Mouse (Mus musculus): ENCODE data around the gene Glipr1. TPM values are rescaled to one million over a fixed set of nuclear protein-coding genes. Genes with fewer than 3 reads are reported as not detected.

Gene Glipr1
- polyA plus RNA-seq, 1 experiment from 2014 or later: 1.3 TPM

DNA sequence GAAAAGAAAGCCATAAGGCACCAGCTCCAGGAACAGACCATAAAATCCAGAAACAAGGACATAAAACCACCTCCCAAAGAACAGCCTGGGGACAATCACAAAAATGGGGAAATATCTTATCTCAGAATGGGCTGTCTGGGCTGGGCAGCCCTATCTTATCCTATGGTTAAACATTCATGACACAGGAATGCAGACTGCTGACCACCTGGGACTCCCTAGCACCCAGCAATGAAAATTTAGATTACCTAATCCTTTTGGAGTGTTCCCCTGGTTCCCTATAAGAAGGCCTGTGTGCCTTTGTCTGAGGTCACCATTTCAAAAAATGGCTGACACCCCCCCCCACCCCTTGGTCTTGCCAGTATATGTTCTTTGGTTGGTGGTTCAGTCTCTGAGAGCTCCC lies 4.8 kb downstream of the Glipr1 start:
- H3K9ac ChIP-seq: no peak overlapping the region
- no peak for ATAC-seq (ENCODE audit: insufficient number of reproducible peaks, insufficient read depth, low FRiP score, low TSS enrichment, low read depth)
- peaks cover 6% of the 10 kb centered on the region; the same call in 1 of the 2 replicates for H3K4me1 ChIP-seq
- H3K9me3 ChIP-seq: no peaks in the 10 kb centered on the region
- H3K4me3 ChIP-seq: no peak overlapping the region
- H3K27ac ChIP-seq: no peak overlapping the region
- no peaks in the 10 kb centered on the region for H3K27me3 ChIP-seq
- H3K4me2 ChIP-seq: no peak overlapping the region
- H3K36me3 ChIP-seq: no peaks in the 10 kb centered on the region

DNA sequence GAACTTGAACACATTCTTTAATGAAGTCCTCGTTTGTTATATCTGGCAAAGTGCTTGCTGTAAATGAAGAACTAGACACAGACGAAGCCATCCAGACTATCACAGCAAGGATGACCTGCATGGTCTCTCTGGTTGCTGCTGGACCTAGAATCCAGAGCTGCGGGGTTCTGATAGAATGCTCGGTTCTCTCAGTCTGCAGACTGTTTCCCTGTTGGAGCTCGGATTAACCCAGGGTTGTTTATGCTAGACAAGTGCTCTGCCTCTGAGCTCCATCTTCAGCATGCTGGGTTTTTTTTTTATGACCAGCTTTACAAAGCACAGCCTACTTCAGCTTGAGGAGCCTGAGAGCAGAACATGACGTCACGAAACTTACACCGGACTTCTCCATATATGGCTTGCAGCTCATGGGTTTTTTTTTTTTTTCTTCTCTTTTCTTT lies 5.5 kb downstream of the Glipr1 start:
- H3K4me2 ChIP-seq: no peak overlapping the region
- WGBS: 78% methylated on average over 8 of the region's 8 CpGs
- no peaks in the 10 kb centered on the region for H3K9me3 ChIP-seq
- H3K27ac ChIP-seq: no peak overlapping the region
- H3K4me3 ChIP-seq: no peak overlapping the region
- peaks cover 6% of the 10 kb centered on the region; the same call in 1 of the 2 replicates for H3K4me1 ChIP-seq
- H3K27me3 ChIP-seq: no peaks in the 10 kb centered on the region
- ATAC-seq (ENCODE audit: insufficient number of reproducible peaks, insufficient read depth, low FRiP score, low TSS enrichment, low read depth): no peak
- H3K9ac ChIP-seq: no peak overlapping the region
- no peaks in the 10 kb centered on the region for H3K36me3 ChIP-seq

GRCm38 (mm10) chr10:111996549-111996904 lies 5.9 kb downstream of the Glipr1 start:
- H3K27me3 ChIP-seq: no peaks in the 10 kb centered on the region
- H3K4me2 ChIP-seq: no peak overlapping the region
- H3K9me3 ChIP-seq: no peaks in the 10 kb centered on the region
- 84% methylated on average over 7 of the region's 7 CpGs for WGBS
- H3K4me3 ChIP-seq: no peak overlapping the region
- H3K9ac ChIP-seq: no peak overlapping the region
- H3K36me3 ChIP-seq: no peaks in the 10 kb centered on the region
- peaks cover 6% of the 10 kb centered on the region; the same call in 1 of the 2 replicates for H3K4me1 ChIP-seq
- ATAC-seq (ENCODE audit: insufficient number of reproducible peaks, insufficient read depth, low FRiP score, low TSS enrichment, low read depth): no peak
- H3K27ac ChIP-seq: no peak overlapping the region

DNA sequence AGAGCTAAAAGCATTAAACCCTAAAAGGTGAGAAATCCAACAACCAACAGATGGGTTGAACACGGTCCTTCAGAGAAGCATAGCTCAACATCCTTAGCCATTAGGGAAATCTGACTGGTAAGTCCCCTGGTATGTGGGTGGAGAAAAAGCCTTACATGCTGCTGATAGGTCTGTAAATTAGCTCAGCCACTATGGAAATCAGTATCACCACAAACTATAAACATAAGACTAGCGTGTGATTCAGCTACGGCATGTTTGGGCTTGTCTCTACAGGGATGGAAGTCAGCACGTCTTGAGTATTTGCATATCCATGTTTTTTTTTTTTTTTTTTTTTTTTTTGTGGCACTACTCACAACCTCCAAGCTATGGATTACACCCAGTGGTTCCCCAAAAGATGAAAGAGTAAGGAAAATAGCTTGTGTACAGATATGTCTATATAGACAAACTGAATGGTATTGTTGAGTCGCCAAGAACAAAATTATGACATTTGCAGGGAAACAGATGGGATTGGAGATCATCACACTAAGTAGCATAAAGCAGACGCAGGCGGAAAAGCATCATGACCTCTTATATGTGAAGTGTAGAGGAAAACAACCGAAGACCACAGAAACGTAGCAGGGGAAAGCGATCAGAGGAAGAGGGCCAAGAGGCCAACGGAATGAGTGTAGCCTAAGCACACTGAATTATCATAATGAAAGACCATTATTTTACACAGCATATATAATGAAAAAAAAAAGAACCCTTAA lies 6.5 kb downstream of the Glipr1 start:
- H3K4me3 ChIP-seq: no peak overlapping the region
- peaks cover 6% of the 10 kb centered on the region; the same call in 1 of the 2 replicates for H3K4me1 ChIP-seq
- H3K9me3 ChIP-seq: no peaks in the 10 kb centered on the region
- H3K27ac ChIP-seq: no peak overlapping the region
- H3K9ac ChIP-seq: no peak overlapping the region
- no peaks in the 10 kb centered on the region for H3K27me3 ChIP-seq
- H3K36me3 ChIP-seq: no peaks in the 10 kb centered on the region
- H3K4me2 ChIP-seq: no peak overlapping the region
- WGBS: 86% methylated on average over 11 of the region's 11 CpGs
- ATAC-seq (ENCODE audit: insufficient number of reproducible peaks, insufficient read depth, low FRiP score, low TSS enrichment, low read depth): no peak

DNA sequence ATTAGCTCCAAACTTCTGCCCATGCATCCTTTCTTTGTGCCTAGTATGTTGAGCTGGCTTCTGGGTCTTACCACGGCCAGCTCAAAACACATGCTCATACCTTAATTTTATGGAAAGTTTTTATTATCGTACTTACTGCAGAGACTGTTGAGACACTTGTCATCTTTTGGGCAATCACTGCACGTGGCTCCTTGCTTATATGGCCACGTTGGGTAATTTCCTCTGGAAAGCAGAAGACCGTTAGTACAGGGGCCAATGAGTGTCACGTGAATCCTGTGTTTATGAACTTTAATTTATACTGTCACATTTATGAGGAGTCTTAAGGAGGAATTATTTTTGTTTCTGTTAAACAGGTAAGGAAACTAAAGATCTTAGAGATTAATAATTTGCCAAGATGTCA lies 16.0 kb downstream of the Glipr1 start:
- Histone ChIP-seq H3K4me1 (no peaks in the 10 kb centered on the region), H3K9me3 (no peaks in the 10 kb centered on the region), H3K9ac (no peak overlapping the region), H3K4me3 (no peak overlapping the region), H3K27me3 (no peaks in the 10 kb centered on the region), H3K27ac (no peak overlapping the region), H3K36me3 (peaks cover 50% of the 10 kb centered on the region), H3K4me2 (no peak overlapping the region)
- ATAC-seq (ENCODE audit: insufficient number of reproducible peaks, insufficient read depth, low FRiP score, low TSS enrichment, low read depth): no peak
- WGBS: 93% methylated on average over 6 of the region's 6 CpGs

DNA sequence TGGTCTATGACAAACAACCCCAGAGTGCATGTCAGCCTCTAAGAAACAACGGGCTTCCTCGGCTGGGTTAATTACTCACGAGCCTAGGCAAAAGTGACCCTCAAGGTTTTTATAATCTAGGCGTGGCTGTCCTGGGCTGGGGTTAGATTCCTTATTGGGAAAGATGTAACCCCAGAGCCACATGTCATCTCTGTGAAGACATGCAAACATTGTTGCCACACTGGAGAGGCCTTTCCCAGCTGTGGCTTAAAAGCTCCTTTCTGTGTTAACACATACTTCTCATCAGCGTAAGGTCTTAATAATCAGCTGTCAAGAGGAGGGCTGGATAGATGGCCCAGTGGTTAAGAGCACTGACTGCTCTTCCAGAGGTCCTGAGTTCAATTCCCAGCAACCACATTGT lies 19.4 kb downstream of the Glipr1 start:
- H3K4me2 ChIP-seq: no peak overlapping the region
- 93% methylated on average over 5 of the region's 5 CpGs for WGBS
- no peak overlapping the region for H3K27ac ChIP-seq
- peaks cover 80% of the 10 kb centered on the region for H3K36me3 ChIP-seq
- H3K4me1 ChIP-seq: no peaks in the 10 kb centered on the region
- H3K9me3 ChIP-seq: no peaks in the 10 kb centered on the region
- no peaks in the 10 kb centered on the region for H3K27me3 ChIP-seq
- no peak overlapping the region for H3K4me3 ChIP-seq
- H3K9ac ChIP-seq: no peak overlapping the region
- no peak for ATAC-seq (ENCODE audit: insufficient number of reproducible peaks, insufficient read depth, low FRiP score, low TSS enrichment, low read depth)

- H3K36me3 ChIP-seq: peaks cover 56% of the 10 kb centered on the region
- WGBS: 34% methylated on average over 5 of the region's 5 CpGs
- ATAC-seq (ENCODE audit: insufficient number of reproducible peaks, insufficient read depth, low FRiP score, low TSS enrichment, low read depth): no peak
- no peaks in the 10 kb centered on the region for H3K9me3 ChIP-seq
- H3K4me2 ChIP-seq: no peak overlapping the region
- H3K9ac ChIP-seq: no peak overlapping the region
- no peak overlapping the region for H3K4me3 ChIP-seq
- H3K4me1 ChIP-seq: peaks cover 8% of the 10 kb centered on the region
- H3K27me3 ChIP-seq: no peaks in the 10 kb centered on the region
- no peak overlapping the region for H3K27ac ChIP-seq
Observed at GRCm38 (mm10) chr10:111977584-111977983, 24.8 kb downstream of the Glipr1 start.

DNA sequence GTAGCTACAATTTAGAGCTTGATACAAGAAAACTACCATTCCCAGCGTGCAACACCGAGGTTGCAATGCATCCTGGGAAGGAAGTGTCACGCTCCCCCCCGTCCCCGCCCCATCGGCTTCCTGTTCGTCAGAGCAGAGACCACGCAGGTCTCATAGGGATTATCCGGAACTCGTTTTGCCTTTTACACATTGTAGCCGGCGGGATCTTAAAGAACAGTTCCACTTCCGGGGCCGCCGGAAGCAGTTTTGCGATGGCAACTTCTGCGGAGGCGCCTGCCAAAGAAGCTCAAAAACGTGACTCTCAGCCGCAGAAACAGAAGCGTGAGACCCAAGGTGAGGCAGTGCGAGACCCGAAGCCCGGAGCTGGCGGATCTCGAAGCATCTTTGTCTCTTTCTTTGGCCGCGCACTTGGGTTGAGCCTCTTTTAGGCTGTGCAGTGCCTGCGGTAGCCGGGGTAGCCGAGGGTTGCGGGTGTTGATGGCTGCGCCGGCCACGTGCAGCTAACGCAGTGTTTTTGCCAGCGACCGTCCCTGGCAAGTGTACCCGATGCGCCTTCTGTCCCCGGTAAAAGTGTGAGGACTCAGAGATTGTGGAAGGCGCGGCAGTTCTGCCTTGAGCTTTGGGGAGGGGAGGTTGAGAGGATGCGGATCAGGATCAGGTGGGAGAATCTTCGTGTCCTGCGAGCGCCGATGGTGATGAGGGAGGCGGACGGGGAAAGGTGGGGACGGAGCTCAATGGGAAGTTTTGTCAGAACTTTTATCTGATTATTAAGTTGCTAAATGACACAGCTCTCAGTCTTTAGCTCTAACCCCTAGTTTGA lies 29.7 kb downstream of the Glipr1 start, which contains the start of gene Krr1:
TSS of gene Krr1 (plus strand) at position 123 of the 820 bp plus-strand sequence.
- peak within 1 kb of the TSS; percentile 80 for H3K4me2 ChIP-seq
- no peaks in the 10 kb centered on the region for H3K27me3 ChIP-seq
- peaks cover 16% of the 10 kb centered on the region for H3K36me3 ChIP-seq
- under 1% methylated on average over 51 of the region's 51 CpGs for WGBS
- peak within 1 kb of the TSS; percentile 96 for H3K4me3 ChIP-seq
- H3K9ac ChIP-seq: peak within 1 kb of the TSS; percentile 93
- no peaks in the 10 kb centered on the region for H3K9me3 ChIP-seq
- ATAC-seq (ENCODE audit: insufficient number of reproducible peaks, insufficient read depth, low FRiP score, low TSS enrichment, low read depth): peak; percentile 94
- peaks cover 8% of the 10 kb centered on the region for H3K4me1 ChIP-seq
- peak within 1 kb of the TSS; percentile 72 for H3K27ac ChIP-seq

DNA sequence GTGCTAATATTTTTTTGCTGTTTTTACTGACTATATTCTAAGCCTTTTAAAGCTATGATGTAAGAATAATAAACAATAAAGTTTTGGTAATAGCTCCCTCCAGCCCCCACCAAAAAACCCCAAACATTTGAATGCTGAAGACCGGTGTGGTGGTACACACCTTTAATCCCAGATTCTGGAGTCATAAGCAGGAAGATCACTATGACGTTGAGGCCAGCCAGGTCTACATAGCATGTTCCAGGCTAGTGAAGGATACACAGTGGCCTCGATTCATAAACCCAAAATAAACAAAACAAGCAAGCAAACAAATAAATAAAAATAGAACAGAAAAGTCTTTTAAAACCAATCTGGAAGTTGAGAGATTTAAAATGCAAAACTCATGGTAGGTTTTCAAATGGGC lies 30.5 kb downstream of the Glipr1 start:
- H3K4me3 ChIP-seq: peak overlapping the region; percentile 96
- 81% methylated on average over 3 of the region's 3 CpGs for WGBS
- peak overlapping the region; percentile 80 for H3K4me2 ChIP-seq
- H3K27me3 ChIP-seq: no peaks in the 10 kb centered on the region
- no peaks in the 10 kb centered on the region for H3K9me3 ChIP-seq
- peaks cover 8% of the 10 kb centered on the region for H3K4me1 ChIP-seq
- peaks cover 8% of the 10 kb centered on the region for H3K36me3 ChIP-seq
- no peak for ATAC-seq (ENCODE audit: insufficient number of reproducible peaks, insufficient read depth, low FRiP score, low TSS enrichment, low read depth)
- H3K9ac ChIP-seq: no peak overlapping the region
- H3K27ac ChIP-seq: no peak overlapping the region

DNA sequence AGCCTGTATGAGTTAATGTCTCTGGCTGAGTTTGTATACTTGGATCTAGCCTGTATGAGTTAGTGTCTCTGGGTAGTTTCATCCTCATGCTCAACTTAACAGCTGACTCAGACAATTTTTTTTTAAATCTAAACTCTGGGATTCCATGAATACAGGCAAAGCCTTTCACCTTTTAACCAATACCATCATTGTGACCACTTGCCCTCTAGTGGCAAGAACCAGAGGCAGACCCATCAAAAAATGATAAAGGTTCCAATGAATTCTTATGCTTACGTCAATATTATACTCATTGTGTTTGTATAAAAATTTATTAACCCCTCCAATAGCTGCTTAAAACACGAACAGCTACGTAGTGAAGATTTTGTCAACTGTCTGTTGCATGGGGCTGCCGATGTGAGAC lies 36.0 kb downstream of the Glipr1 start:
- Histone ChIP-seq H3K4me2 (no peak overlapping the region), H3K27ac (no peak overlapping the region), H3K9ac (no peak overlapping the region), H3K9me3 (no peaks in the 10 kb centered on the region), H3K4me3 (no peak overlapping the region), H3K27me3 (no peaks in the 10 kb centered on the region), H3K4me1 (no peaks in the 10 kb centered on the region), H3K36me3 (no peaks in the 10 kb centered on the region)
- no peak for ATAC-seq (ENCODE audit: insufficient number of reproducible peaks, insufficient read depth, low FRiP score, low TSS enrichment, low read depth)
- 49% methylated on average over 4 of the region's 4 CpGs for WGBS

GRCm38 (mm10) chr10:111960459-111960858 lies 42.0 kb downstream of the Glipr1 start:
- no peak for ATAC-seq (ENCODE audit: insufficient number of reproducible peaks, insufficient read depth, low FRiP score, low TSS enrichment, low read depth)
- Histone ChIP-seq H3K27ac (no peak overlapping the region), H3K9me3 (no peaks in the 10 kb centered on the region), H3K9ac (no peak overlapping the region), H3K4me2 (no peak overlapping the region), H3K36me3 (no peaks in the 10 kb centered on the region), H3K4me1 (no peaks in the 10 kb centered on the region), H3K4me3 (no peak overlapping the region), H3K27me3 (no peaks in the 10 kb centered on the region)
- WGBS: 85% methylated on average over 6 of the region's 6 CpGs

DNA sequence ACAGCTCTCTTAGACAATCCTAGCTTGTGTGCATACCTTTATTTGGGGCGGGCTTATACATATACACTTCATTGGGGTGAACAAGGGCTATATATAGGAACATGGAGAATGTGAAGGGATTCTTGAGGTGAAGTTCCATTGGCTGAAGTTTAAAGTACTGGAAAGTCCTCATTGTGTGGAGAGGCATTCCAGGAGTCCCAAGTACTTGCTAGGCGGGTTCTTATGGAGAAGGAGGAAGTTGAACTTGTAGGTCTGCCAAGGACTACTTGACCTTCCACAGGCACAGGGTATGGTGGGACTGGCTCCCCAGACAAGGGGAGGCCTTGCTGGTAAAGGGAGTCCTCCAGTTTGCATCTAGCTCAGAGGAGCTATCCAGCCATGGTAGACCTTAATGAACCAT lies 43.1 kb downstream of the Glipr1 start:
- Histone ChIP-seq H3K4me2 (no peak overlapping the region), H3K27ac (no peak overlapping the region), H3K9me3 (no peaks in the 10 kb centered on the region), H3K27me3 (no peaks in the 10 kb centered on the region), H3K36me3 (no peaks in the 10 kb centered on the region), H3K9ac (no peak overlapping the region), H3K4me1 (no peaks in the 10 kb centered on the region), H3K4me3 (no peak overlapping the region)
- 77% methylated on average over 2 of the region's 2 CpGs for WGBS
- ATAC-seq (ENCODE audit: insufficient number of reproducible peaks, insufficient read depth, low FRiP score, low TSS enrichment, low read depth): no peak
